In the genomic region with DNA sequence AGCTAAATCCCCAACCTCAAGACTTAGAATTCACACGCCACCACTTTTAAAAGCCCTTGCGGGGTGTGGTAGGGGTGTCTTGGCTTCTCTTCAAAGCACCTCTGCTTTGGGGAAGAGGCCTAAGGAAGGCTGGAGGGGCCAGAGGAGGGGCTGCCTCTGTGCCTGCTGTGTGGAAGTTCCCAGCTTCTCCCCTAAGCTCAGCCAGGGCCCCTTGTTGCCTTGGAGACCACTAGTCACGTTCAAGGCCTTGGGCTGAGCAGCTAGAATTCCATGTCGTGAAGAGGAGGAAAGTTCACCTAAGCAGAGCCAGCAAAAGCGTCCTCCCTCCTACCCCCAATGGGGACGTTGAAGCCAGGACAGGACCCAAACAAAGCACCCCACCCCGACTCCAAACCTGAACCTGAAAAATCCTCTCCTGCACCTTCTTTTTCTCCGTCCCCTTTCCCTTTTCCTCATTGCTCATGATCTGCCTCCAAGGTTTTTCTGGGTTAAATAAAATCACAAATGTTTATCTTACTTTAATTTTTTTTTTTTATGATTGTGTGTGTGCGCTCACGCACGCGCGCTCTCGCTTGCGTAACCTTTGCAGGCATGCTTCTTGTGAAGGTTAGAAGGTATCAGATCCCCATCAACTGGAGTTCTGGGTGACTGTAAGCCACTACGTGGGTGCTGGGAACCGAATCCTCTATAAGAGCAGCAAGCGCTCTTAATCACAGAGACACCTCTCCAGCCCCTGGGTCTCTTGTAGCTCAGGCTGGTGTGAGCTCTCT, we compare ENCODE assay signal across 10 mouse cellular contexts. TPM values are rescaled to one million over a fixed set of nuclear protein-coding genes. Genes with fewer than 3 reads are reported as not detected.
DNase-seq lines count a peak whose midpoint lies in the region; ATAC-seq and TF ChIP-seq lines count a peak whose summit lies in the region.
"Had no signal": no experiment of that assay in that cellular context is flagged by ENCODE, and none has a peak within 500 bp of the region (broad histone marks: within the 10 kb centered on the region; RNA-seq: fewer than 3 reads in every experiment).

No protein-coding gene starts in this region.

- 58% methylated on average over 18 of the region's 18 CpGs for WGBS in heart, embryonic 14.5 days
- WGBS in hindbrain, postnatal 0 days = 51% methylated on average over 18 of the region's 18 CpGs
- WGBS in neural tube, embryonic 12.5 days = 58% methylated on average over 18 of the region's 18 CpGs

- H3K9ac ChIP-seq in heart, embryonic 14.5 days (ENCODE audit: low read length) = peak overlapping the region; percentile 58
- no peak overlapping the region; the same call in 1 of the 2 replicates for H3K9ac ChIP-seq in hindbrain, postnatal 0 days (replicated peaks; ENCODE audit: low read length)
- no peak overlapping the region for H3K9ac ChIP-seq in neural tube, embryonic 12.5 days

- H3K4me1 ChIP-seq in heart, embryonic 14.5 days (ENCODE audit: control insufficient read depth in 2 of 2, insufficient read depth in 2 of 2, low read length in 2 of 2) = peaks cover 40 to 56% of the 10 kb centered on the region in 2 experiments
- H3K4me1 ChIP-seq in hindbrain, postnatal 0 days (ENCODE audit: insufficient read depth, low read length) = peaks cover 7% of the 10 kb centered on the region; the same call in 1 of the 2 replicates
- H3K4me1 ChIP-seq in neural tube, embryonic 12.5 days = peaks cover 47% of the 10 kb centered on the region

- H3K27me3 ChIP-seq in heart, embryonic 14.5 days (ENCODE audit: control insufficient read depth, insufficient read depth, low read length) = no peaks in the 10 kb centered on the region
- H3K27me3 ChIP-seq in hindbrain, postnatal 0 days (ENCODE audit: insufficient read depth, low read length) = no peaks in the 10 kb centered on the region
- H3K27me3 ChIP-seq in neural tube, embryonic 12.5 days (replicated peaks) = 0 out of 2 replicates have a peak, but pooled peaks cover 3% of the 10 kb centered on the region

- TF ChIP-seq CTCF in hindbrain, postnatal 0 days (IDR thresholded peaks at IDR 0.05; ENCODE audit: low read depth) = no peak

- peak; percentile 51; the same call in 1 of the 2 replicates for ATAC-seq in heart, embryonic 14.5 days (ENCODE audit: insufficient number of reproducible peaks, insufficient read depth, low FRiP score, low read depth)
- ATAC-seq in hindbrain, postnatal 0 days = peak; percentile 30; the same call in 1 of the 2 replicates
- ATAC-seq in neural tube, embryonic 12.5 days (ENCODE audit: low FRiP score, low read depth) = peak; percentile 56

- no peak overlapping the region for H3K4me3 ChIP-seq in heart, embryonic 14.5 days (ENCODE audit: control insufficient read depth in 1 of 2, insufficient read depth in 1 of 2, low read depth in 1 of 2, low read length in 2 of 2)
- H3K4me3 ChIP-seq in hindbrain, postnatal 0 days (ENCODE audit: low read length) = no peak overlapping the region
- H3K4me3 ChIP-seq in neural tube, embryonic 12.5 days = no peak overlapping the region

- peaks cover 20% of the 10 kb centered on the region for H3K36me3 ChIP-seq in heart, embryonic 14.5 days (ENCODE audit: control insufficient read depth, insufficient read depth, low read length)
- no peaks in the 10 kb centered on the region for H3K36me3 ChIP-seq in hindbrain, postnatal 0 days (ENCODE audit: insufficient read depth, low read length)
- H3K36me3 ChIP-seq in neural tube, embryonic 12.5 days = no peaks in the 10 kb centered on the region

- H3K9me3 ChIP-seq in heart, embryonic 14.5 days (ENCODE audit: control insufficient read depth, low read length) = 0 out of 2 replicates have a peak, but pooled peaks cover 2% of the 10 kb centered on the region
- H3K9me3 ChIP-seq in hindbrain, postnatal 0 days (ENCODE audit: low read length) = no peaks in the 10 kb centered on the region
- H3K9me3 ChIP-seq in neural tube, embryonic 12.5 days = no peaks in the 10 kb centered on the region

- H3K4me2 ChIP-seq in heart, embryonic 14.5 days (ENCODE audit: low read length) = peak overlapping the region; percentile 51
- no peak overlapping the region for H3K4me2 ChIP-seq in hindbrain, postnatal 0 days (ENCODE audit: low read depth, low read length)
- H3K4me2 ChIP-seq in neural tube, embryonic 12.5 days (replicated peaks) = peak overlapping the region; percentile 27

- H3K27ac ChIP-seq in heart, embryonic 14.5 days (replicated peaks in 1 of 2; ENCODE audit: control insufficient read depth in 1 of 2, insufficient read depth in 1 of 2, low read depth in 2 of 2, low read length in 2 of 2) = peak overlapping the region; percentile 89 to 91
- H3K27ac ChIP-seq in hindbrain, postnatal 0 days = peak overlapping the region; percentile 48; the same call in 1 of the 2 replicates
- H3K27ac ChIP-seq in neural tube, embryonic 12.5 days = no peak overlapping the region

- DNase-seq in heart, adult 8-10 months (ENCODE audit: low spot score) = no peak
- peak; percentile 91 for DNase-seq in embryo, embryonic 10.5 days (ENCODE audit: low spot score)
- peak; percentile 71 for DNase-seq in hindbrain, postnatal 0 days (ENCODE audit: low spot score)
- DNase-seq in cerebellum, adult 8-10 months = no peak
- no peak for DNase-seq in cerebellum, adult 18-20 months
- no peak for DNase-seq in lung, postnatal 4 days

RNA-seq across cellular contexts. Expression of a gene that starts 0.6 kb away (rescaled TPM):
- polyA plus RNA-seq in heart, embryonic 14.5 days (2014; fragmentation: Nextera tagmentation; extraction: Ambion mirVana) = 21.9 and 26.8 TPM in 2 replicates
- total RNA-seq in heart, adult 8-10 months (2022) = 1 to 10 TPM; 3.2 to 5.1 (median 4.5) TPM
- 6.0 and 7.1 TPM in 2 replicates for total RNA-seq in hindbrain, postnatal 0 days (2014; rRNA removed)
- polyA plus RNA-seq in hindbrain, postnatal 0 days (2015; fragmentation: Nextera tagmentation; extraction: Ambion mirVana) = 3.0 and 3.6 TPM in 2 replicates
- 7.9 and 15.3 TPM in 2 replicates for polyA plus RNA-seq in neural tube, embryonic 12.5 days (2016; fragmentation: Nextera tagmentation; extraction: Ambion mirVana)

RNA-seq across cellular contexts. Expression of a gene that starts 9.0 kb away (rescaled TPM):
- 0.08 and 0.12 TPM in 2 replicates for polyA plus RNA-seq in heart, embryonic 14.5 days (2014; fragmentation: Nextera tagmentation; extraction: Ambion mirVana)
- total RNA-seq in heart, adult 8-10 months (2022) = not detected
- total RNA-seq in hindbrain, postnatal 0 days (2014; rRNA removed) = 36.9 and 41.7 TPM in 2 replicates
- 8.2 and 8.9 TPM in 2 replicates for polyA plus RNA-seq in hindbrain, postnatal 0 days (2015; fragmentation: Nextera tagmentation; extraction: Ambion mirVana)
- polyA plus RNA-seq in neural tube, embryonic 12.5 days (2016; fragmentation: Nextera tagmentation; extraction: Ambion mirVana) = 1.5 and 2.0 TPM in 2 replicates
- polyA plus RNA-seq: C2C12 had no signal

RNA-seq across cellular contexts. Expression of a gene that starts 32.4 kb away (rescaled TPM):
- 0.04 and 0.45 TPM in 2 replicates for polyA plus RNA-seq in heart, embryonic 14.5 days (2014; fragmentation: Nextera tagmentation; extraction: Ambion mirVana)
- total RNA-seq in heart, adult 8-10 months (2022) = not detected
- total RNA-seq in hindbrain, postnatal 0 days (2014; rRNA removed) = 22.7 and 24.3 TPM in 2 replicates
- polyA plus RNA-seq in hindbrain, postnatal 0 days (2015; fragmentation: Nextera tagmentation; extraction: Ambion mirVana) = 40.9 and 41.2 TPM in 2 replicates
- 25.6 and 26.2 TPM in 2 replicates for polyA plus RNA-seq in neural tube, embryonic 12.5 days (2016; fragmentation: Nextera tagmentation; extraction: Ambion mirVana)
- polyA plus RNA-seq: C2C12; spleen, adult 2 months had no signal

RNA-seq across cellular contexts. Expression of a gene that starts 35.9 kb away (rescaled TPM):
- polyA plus RNA-seq in heart, embryonic 14.5 days (2014; fragmentation: Nextera tagmentation; extraction: Ambion mirVana) = 88.4 and 89.1 TPM in 2 replicates
- total RNA-seq in heart, adult 8-10 months (2022) = 100 to 1,000 TPM in 2 of 4 experiments, 10 to 100 TPM in 2; 95.4 to 106 (median 99.0) TPM
- 68.9 and 86.0 TPM in 2 replicates for total RNA-seq in hindbrain, postnatal 0 days (2014; rRNA removed)
- 140 and 143 TPM in 2 replicates for polyA plus RNA-seq in hindbrain, postnatal 0 days (2015; fragmentation: Nextera tagmentation; extraction: Ambion mirVana)
- polyA plus RNA-seq in neural tube, embryonic 12.5 days (2016; fragmentation: Nextera tagmentation; extraction: Ambion mirVana) = 112 and 113 TPM in 2 replicates

RNA-seq across cellular contexts. Expression of a gene that starts 47.4 kb away (rescaled TPM):
- polyA plus RNA-seq in heart, embryonic 14.5 days (2014; fragmentation: Nextera tagmentation; extraction: Ambion mirVana) = 2.8 TPM in 2 replicates
- 1 to 10 TPM; 3.5 to 4.9 (median 4.3) TPM for total RNA-seq in heart, adult 8-10 months (2022)
- 106 and 118 TPM in 2 replicates for total RNA-seq in hindbrain, postnatal 0 days (2014; rRNA removed)
- polyA plus RNA-seq in hindbrain, postnatal 0 days (2015; fragmentation: Nextera tagmentation; extraction: Ambion mirVana) = 138 and 139 TPM in 2 replicates
- polyA plus RNA-seq in neural tube, embryonic 12.5 days (2016; fragmentation: Nextera tagmentation; extraction: Ambion mirVana) = 40.2 and 47.5 TPM in 2 replicates

Comparison
In these comparisons a context has a peak if more than half of its experiments do, and no peak if none do; other contexts are left out.
1. DNase-seq: peak in embryo, embryonic 10.5 days (single experiment) and hindbrain, postnatal 0 days (single experiment); none in heart, adult 8-10 months (single experiment), cerebellum, adult 8-10 months (single experiment), cerebellum, adult 18-20 months (0 of 2) and lung, postnatal 4 days (0 of 2).
2. RNA of a gene that starts 32.4 kb away (polyA plus RNA-seq): 40.9 to 41.2 TPM in hindbrain, postnatal 0 days and 25.6 to 26.2 TPM in neural tube, embryonic 12.5 days; 0.04 to 0.45 TPM in heart, embryonic 14.5 days; every median in the first group is over 10 times any median in the second.
3. Peak in every context shown above with its lines, with median percentiles within 50 percentile points of each other: ATAC-seq.